Mouse (Mus musculus) embryonic fibroblast, embryonic 13.5 days (primary cell): ENCODE data around the gene Ptpn6.

Experiments
- CTCF ChIP-seq: IDR thresholded peaks from 2 replicates; pipeline ENCODE4 v1.5.1; 2011; ENCODE audit warnings: mild to moderate bottlenecking, control low read depth, low read length, moderate library complexity, borderline replicate concordance; ENCODE audit not compliant: insufficient read depth
- POLR2A ChIP-seq: IDR thresholded peaks from 2 replicates; pipeline ENCODE4 v1.6.1; 2011; ENCODE audit warnings: low read depth, mild to moderate bottlenecking, control low read depth, low read length, moderate library complexity

GRCm38 (mm10) chr6:124719354-124719978 is 19.0 kb downstream of the Ptpn6 start:
- TF ChIP-seq POLR2A (no peak), CTCF (no peak)
